Mouse (Mus musculus) CH12.LX (cell line): ENCODE data around the gene Tmub1.

ENCODE experiments used
- CHD1 ChIP-seq: IDR thresholded peaks from 2 replicates; pipeline ENCODE4 v1.6.1; 2012; ENCODE audit warnings: low read depth, low read length, improper control_type of control experiment, inconsistent platforms
- NRF1 ChIP-seq: IDR thresholded peaks from 2 replicates; pipeline ENCODE4 v1.6.1; 2014; ENCODE audit warnings: low read depth, mild to moderate bottlenecking, inconsistent platforms, low read length, improper control_type of control experiment, moderate library complexity
- POLR2A ChIP-seq: IDR thresholded peaks from 2 replicates; pipeline ENCODE4 v1.6.1; 2011; ENCODE audit warnings: low read depth, mild to moderate bottlenecking, improper control_type of control experiment, low read length

GRCm38 (mm10) chr5:24452691-24453233, 5.1 kb upstream of the Tmub1 start:
- TF ChIP-seq NRF1 (no peak), POLR2A (no peak), CHD1 (no peak)
